Mouse (Mus musculus) heart, postnatal 36 days (tissue): ENCODE data around the gene Kat6b. TPM values are rescaled to one million over a fixed set of nuclear protein-coding genes. Genes with fewer than 3 reads are reported as not detected.
"Not testable (repeated sequence)": the region's sequence is repeated elsewhere in the genome, so short reads cannot be mapped to it uniquely, and the experiment has no call there.

Experiments used
- DNase-seq, 2 experiments: peaks; one replicate each; pipeline ENCODE4 v3.0.0; 2021 to 2022
- intact Hi-C: fragments of 180-260 bp; cut with DNase I; formaldehyde crosslinking; loops from one replicate; pipeline ENCODE4 v1.15.1; 2025
- total RNA-seq, 2 experiments: library from RNA; stranded (reverse); gene quantifications; 2 replicates each; pipeline ENCODE4 v1.2.3; 2021

Gene Kat6b
- total RNA-seq, 2 experiments from 2014 or later: 29.9 to 31.7 TPM

GRCm38 (mm10) chr14:21480191-21480590 is 1.0 kb upstream of the Kat6b start:
- no peak for DNase-seq
- intact Hi-C loops: no loop called here

GRCm38 (mm10) chr14:21484199-21484598 is 3.0 kb downstream of the Kat6b start:
- no peak for DNase-seq
- intact Hi-C loops: no loop called here

- intact Hi-C loops: no loop called here
Observed at GRCm38 (mm10) chr14:21484693-21485092, 3.5 kb downstream of the Kat6b start.

GRCm38 (mm10) chr14:21485961-21486520 is 4.8 kb downstream of the Kat6b start:
- intact Hi-C loops: no loop called here
- no peak for DNase-seq

More at GRCm38 (mm10) chr14:21484693-21485092, 3.5 kb downstream of the Kat6b start:
- DNase-seq: no peak

- DNase-seq, intact Hi-C loops: not testable (repeated sequence)
Observed at GRCm38 (mm10) chr14:21487135-21487534, 5.9 kb downstream of the Kat6b start.

- intact Hi-C loops, DNase-seq: not testable (repeated sequence)
Observed at GRCm38 (mm10) chr14:21488426-21489115, 7.3 kb downstream of the Kat6b start.

- DNase-seq: no peak
- intact Hi-C loops: no loop called here
Observed at GRCm38 (mm10) chr14:21489116-21489485, 7.9 kb downstream of the Kat6b start.

GRCm38 (mm10) chr14:21490141-21490540 is 8.9 kb downstream of the Kat6b start:
- intact Hi-C loops: loop anchor here (1.0 kb wide), 1 partner anchor 345 kb away; no protein-coding TSS in a partner anchor
- DNase-seq: no peak

- intact Hi-C loops: loop anchor here (5.0 kb wide), 3 partner anchors 159 to 361 kb away; no protein-coding TSS in a partner anchor
- no peak for DNase-seq
Observed at GRCm38 (mm10) chr14:21498361-21498996, 17.2 kb downstream of the Kat6b start.

- intact Hi-C loops: loop anchor here (5.0 kb wide), 3 partner anchors 158 to 362 kb away; no protein-coding TSS in a partner anchor
- DNase-seq: no peak
Observed at GRCm38 (mm10) chr14:21499011-21499581, 17.9 kb downstream of the Kat6b start.

GRCm38 (mm10) chr14:21499631-21500153 is 18.5 kb downstream of the Kat6b start:
- intact Hi-C loops: loop anchor here (2.0 to 5.0 kb wide), 5 partner anchors 111 to 362 kb away; partner anchors contain the start of genes Dusp13 and Samd8
- DNase-seq: peak; percentile 70 to 84

- intact Hi-C loops: loop anchor here (2.0 to 5.0 kb wide), 2 partner anchors 110 to 252 kb away; partner anchors contain the start of genes Dusp13 and Samd8
- DNase-seq: peak; percentile 98 to 99
Observed at GRCm38 (mm10) chr14:21500154-21501047, 19.2 kb downstream of the Kat6b start.

GRCm38 (mm10) chr14:21501048-21501657 is 19.9 kb downstream of the Kat6b start:
- peak in 1 of 2 experiments; percentile 87 for DNase-seq
- intact Hi-C loops: loop anchor here (2.0 to 5.0 kb wide), 2 partner anchors 110 to 251 kb away; partner anchors contain the start of genes Dusp13 and Samd8

GRCm38 (mm10) chr14:21505036-21505435 is 23.8 kb downstream of the Kat6b start:
- intact Hi-C loops: no loop called here
- no peak for DNase-seq

- intact Hi-C loops: no loop called here
- DNase-seq: no peak
Observed at GRCm38 (mm10) chr14:21507046-21507445, 25.8 kb downstream of the Kat6b start.

GRCm38 (mm10) chr14:21509111-21509905 is 28.1 kb downstream of the Kat6b start:
- intact Hi-C loops: no loop called here
- DNase-seq: no peak

- no peak for DNase-seq
Observed at GRCm38 (mm10) chr14:21511438-21511837, 30.2 kb downstream of the Kat6b start.

GRCm38 (mm10) chr14:21515505-21515904 is 34.3 kb downstream of the Kat6b start:
- intact Hi-C loops: no loop called here
- DNase-seq: no peak

More at GRCm38 (mm10) chr14:21511438-21511837, 30.2 kb downstream of the Kat6b start:
- intact Hi-C loops: no loop called here
